Mouse (Mus musculus): ENCODE results near the gene Gdpd5. TPM values are rescaled to one million over a fixed set of nuclear protein-coding genes. Genes with fewer than 3 reads are reported as not detected.

The Gdpd5 gene
- 1.4 TPM in 2 replicates for polyA plus RNA-seq (2012; rRNA removed)

DNA sequence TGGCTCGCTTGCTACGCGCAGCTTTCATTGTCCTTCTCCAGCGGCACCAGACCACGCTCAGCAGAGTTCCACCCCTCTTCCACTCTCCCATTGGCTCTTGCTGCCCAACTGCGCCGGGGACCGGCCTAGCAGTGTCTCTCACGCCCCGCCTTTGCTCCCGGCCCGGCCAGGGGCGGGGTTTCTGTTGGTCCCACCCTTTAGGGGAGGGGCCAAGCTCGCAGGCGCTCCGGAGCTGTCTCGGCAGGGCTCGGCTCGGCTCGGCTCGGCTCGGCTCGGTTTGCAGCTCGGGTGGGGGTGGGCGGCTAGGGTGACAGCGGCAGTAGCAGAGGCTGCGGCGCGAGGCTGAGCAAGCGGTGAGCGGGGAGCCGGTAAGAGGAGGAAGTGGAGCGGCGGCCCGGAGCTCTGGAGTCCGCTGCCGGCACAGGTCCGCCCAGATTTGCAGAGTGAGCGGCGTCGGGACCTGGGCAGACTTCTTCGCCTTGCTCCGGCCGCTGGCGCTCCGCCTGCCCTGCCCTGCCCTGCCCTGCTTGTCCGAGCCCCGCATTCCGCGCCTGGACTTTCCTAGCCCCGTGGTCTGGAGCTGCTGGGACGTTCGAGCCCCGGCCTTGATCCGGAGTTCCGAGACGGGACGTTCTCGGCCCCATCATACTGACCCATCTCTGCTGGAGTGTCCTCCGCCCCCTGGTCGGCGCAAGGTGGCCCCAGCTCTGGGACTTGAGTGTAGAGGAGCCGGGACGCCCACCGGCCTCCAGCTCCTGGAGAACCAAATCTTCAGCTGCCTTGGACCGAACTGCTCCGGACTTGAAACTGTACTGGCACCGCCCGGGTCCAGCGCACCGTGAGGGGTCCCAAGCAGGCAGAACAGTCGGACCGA, at the start of gene Gdpd5:
TSS of gene Gdpd5 (plus strand) at position 201 of the 874 bp plus-strand sequence.

DNA sequence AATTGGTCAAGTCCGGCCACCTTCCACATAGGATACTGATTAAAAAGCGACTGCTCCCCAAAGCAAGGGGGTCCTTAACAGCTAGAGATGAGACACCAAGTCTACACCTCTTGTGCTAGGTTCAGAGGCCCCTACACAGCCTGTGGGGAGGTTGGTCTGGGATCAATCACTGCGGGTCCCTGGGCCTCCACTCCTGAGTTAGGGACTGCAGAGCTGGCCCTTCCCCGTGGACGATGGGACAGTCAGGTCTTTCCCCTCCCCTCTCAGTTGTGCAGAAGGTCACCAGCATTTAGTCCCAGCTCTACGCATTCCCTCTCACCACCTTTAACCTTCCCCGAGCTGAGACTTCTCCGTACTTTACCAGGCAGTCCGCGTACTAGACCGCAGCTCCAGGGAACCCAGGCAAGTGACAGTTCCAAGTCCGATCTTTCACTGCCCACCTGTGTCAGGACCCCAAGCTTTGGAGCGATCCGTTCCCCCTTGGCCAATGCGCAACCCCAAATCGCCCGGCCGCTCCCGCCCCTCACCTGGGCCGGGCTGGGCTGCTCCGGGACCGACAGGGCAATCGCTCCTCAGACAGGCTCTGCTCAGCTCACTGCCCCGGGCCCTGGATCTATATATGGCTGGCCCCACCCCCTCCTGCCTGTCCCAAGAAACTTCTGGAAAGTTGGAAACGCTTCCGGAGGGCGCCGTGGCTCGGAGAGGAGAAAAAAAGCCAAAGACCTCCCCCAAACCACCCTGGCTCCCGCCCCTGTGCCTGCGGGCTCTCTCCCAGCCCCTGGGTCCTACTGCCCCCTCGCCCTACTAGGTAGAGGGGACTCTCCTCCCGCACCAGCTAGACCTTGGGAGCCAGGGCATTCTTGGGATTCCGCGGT, 28.5 kb upstream of the Gdpd5 start, which contains the start of gene Serpinh1:
TSS of gene Serpinh1 (minus strand) at position 714 of the 875 bp plus-strand sequence.

DNA sequence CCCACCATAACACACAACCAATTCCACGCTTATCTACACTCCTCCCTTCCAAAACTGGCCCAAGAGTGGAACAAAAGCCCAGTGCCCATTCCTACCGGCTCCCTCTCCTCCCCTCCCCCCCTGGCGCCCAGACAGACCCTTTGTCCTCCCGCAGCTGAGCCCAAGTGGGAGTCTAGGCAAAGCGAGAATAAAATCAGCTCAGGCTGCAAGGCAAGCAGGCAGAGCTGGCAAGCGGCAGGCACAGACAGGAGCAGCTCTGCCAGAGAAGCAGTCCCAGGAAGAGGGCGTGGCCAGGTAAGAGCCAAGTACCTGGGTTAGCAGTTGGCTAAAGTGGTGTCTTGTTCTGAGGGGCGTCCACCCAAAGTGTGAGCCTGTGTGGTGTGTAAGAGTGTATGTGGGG, 84.6 kb downstream of the Gdpd5 start, which contains the start of gene Klhl35:
TSS of gene Klhl35 (plus strand) at position 194 of the 400 bp plus-strand sequence.

GRCm38 (mm10) chr7:99483271-99483923, 102.2 kb downstream of the Gdpd5 start, which contains the start of gene Rps3:
Gene Rps3 (minus strand): TSS chr7:99483738.

Other genes starting within 250 kb of the Gdpd5 start
- 6.0 and 6.9 TPM in 2 replicates for gene Uvrag, start 240.3 kb upstream of the Gdpd5 start, polyA plus RNA-seq (2012; rRNA removed)
- gene Dgat2, start 198.7 kb upstream of the Gdpd5 start, polyA plus RNA-seq (2012; rRNA removed) = 151 and 175 TPM in 2 replicates
- gene Mogat2, start 142.8 kb upstream of the Gdpd5 start, polyA plus RNA-seq (2012; rRNA removed) = 5.4 and 6.0 TPM in 2 replicates
- 0.06 and 0.08 TPM in 2 replicates for gene Map6, start 114.0 kb upstream of the Gdpd5 start, polyA plus RNA-seq (2012; rRNA removed)
- gene Serpinh1, start 28.2 kb upstream of the Gdpd5 start, polyA plus RNA-seq (2012; rRNA removed) = 35.2 and 41.1 TPM in 2 replicates
- gene Klhl35, start 84.6 kb downstream of the Gdpd5 start, polyA plus RNA-seq (2012; rRNA removed) = 0.10 and 0.34 TPM in 2 replicates
- gene Rps3, start 102.3 kb downstream of the Gdpd5 start, polyA plus RNA-seq (2012; rRNA removed) = 725 and 803 TPM in 2 replicates
- gene Arrb1, start 154.1 kb downstream of the Gdpd5 start, polyA plus RNA-seq (2012; rRNA removed) = 83.7 and 86.8 TPM in 2 replicates
- 0.32 and 0.42 TPM in 2 replicates for gene Tpbgl, start 245.7 kb downstream of the Gdpd5 start, polyA plus RNA-seq (2012; rRNA removed)